Mouse (Mus musculus): ENCODE data around the gene Preb. TPM values are rescaled to one million over a fixed set of nuclear protein-coding genes. Genes with fewer than 3 reads are reported as not detected.
A peak's percentile ranks its signal among the peaks of the same experiment; 100 is the strongest.

The Preb gene
- polyA plus RNA-seq (2015; fragmentation: Nextera tagmentation; extraction: Ambion mirVana): 110 and 112 TPM in 2 replicates

GRCm38 (mm10) chr5:30959966-30960501 is at the start of gene Preb:
Gene Preb (minus strand): TSS chr5:30960361.
- Histone ChIP-seq H3K9ac (peak within 1 kb of the TSS; percentile 95), H3K36me3 (peaks cover 26% of the 10 kb centered on the region), H3K4me3 (peak within 1 kb of the TSS; percentile 87), H3K4me1 (replicated peaks) (peaks cover 24% of the 10 kb centered on the region), H3K4me2 (peak within 1 kb of the TSS; percentile 79), H3K27me3 (peaks cover 12% of the 10 kb centered on the region; the same call in 1 of the 2 replicates), H3K27ac (peak within 1 kb of the TSS; percentile 94), H3K9me3 (no peaks in the 10 kb centered on the region)
- ATAC-seq (ENCODE audit: low FRiP score): peak; percentile 97
- WGBS: under 1% methylated on average over 56 of the region's 56 CpGs

GRCm38 (mm10) chr5:31004184-31004583 is 44.0 kb upstream of the Preb start:
- 0 out of 2 replicates have a peak, but pooled peaks cover 2% of the 10 kb centered on the region for H3K4me1 ChIP-seq (replicated peaks)
- no peaks in the 10 kb centered on the region for H3K27me3 ChIP-seq
- no peak overlapping the region for H3K4me2 ChIP-seq
- no peak overlapping the region for H3K4me3 ChIP-seq
- peak; percentile 77 for ATAC-seq (ENCODE audit: low FRiP score)
- H3K9ac ChIP-seq: no peak overlapping the region; the same call in 1 of the 2 replicates
- H3K27ac ChIP-seq: no peak overlapping the region
- 8% methylated on average over 5 of the region's 5 CpGs for WGBS
- H3K36me3 ChIP-seq: no peaks in the 10 kb centered on the region
- no peaks in the 10 kb centered on the region for H3K9me3 ChIP-seq

GRCm38 (mm10) chr5:31001560-31001959 is 41.4 kb upstream of the Preb start:
- H3K9me3 ChIP-seq: no peaks in the 10 kb centered on the region

GRCm38 (mm10) chr5:31000993-31001392 is 40.8 kb upstream of the Preb start:
- Histone ChIP-seq H3K4me3 (no peak overlapping the region), H3K27me3 (no peaks in the 10 kb centered on the region), H3K9ac (no peak overlapping the region), H3K27ac (no peak overlapping the region), H3K4me2 (no peak overlapping the region), H3K4me1 (replicated peaks) (0 out of 2 replicates have a peak, but pooled peaks cover 2% of the 10 kb centered on the region), H3K9me3 (no peaks in the 10 kb centered on the region), H3K36me3 (no peaks in the 10 kb centered on the region)
- ATAC-seq (ENCODE audit: low FRiP score): no peak
- WGBS: 84% methylated on average over 2 of the region's 2 CpGs

More at GRCm38 (mm10) chr5:31001560-31001959, 41.4 kb upstream of the Preb start:
- Histone ChIP-seq H3K4me2 (no peak overlapping the region), H3K36me3 (no peaks in the 10 kb centered on the region), H3K4me1 (replicated peaks) (0 out of 2 replicates have a peak, but pooled peaks cover 2% of the 10 kb centered on the region), H3K27me3 (no peaks in the 10 kb centered on the region), H3K4me3 (no peak overlapping the region), H3K27ac (no peak overlapping the region), H3K9ac (no peak overlapping the region)
- ATAC-seq (ENCODE audit: low FRiP score): no peak
- WGBS: 80% methylated on average over 4 of the region's 4 CpGs

GRCm38 (mm10) chr5:31000122-31000521 is 40.0 kb upstream of the Preb start:
- ATAC-seq (ENCODE audit: low FRiP score): no peak

GRCm38 (mm10) chr5:30999324-30999723 is 39.2 kb upstream of the Preb start:
- H3K27ac ChIP-seq: no peak overlapping the region
- H3K9me3 ChIP-seq: no peaks in the 10 kb centered on the region
- H3K4me1 ChIP-seq (replicated peaks): 0 out of 2 replicates have a peak, but pooled peaks cover 2% of the 10 kb centered on the region
- no peak overlapping the region for H3K9ac ChIP-seq
- no peak for ATAC-seq (ENCODE audit: low FRiP score)
- 75% methylated on average over 5 of the region's 5 CpGs for WGBS
- no peaks in the 10 kb centered on the region for H3K36me3 ChIP-seq
- H3K4me3 ChIP-seq: no peak overlapping the region
- no peak overlapping the region for H3K4me2 ChIP-seq
- no peaks in the 10 kb centered on the region for H3K27me3 ChIP-seq

More at GRCm38 (mm10) chr5:31000122-31000521, 40.0 kb upstream of the Preb start:
- Histone ChIP-seq H3K4me1 (replicated peaks) (0 out of 2 replicates have a peak, but pooled peaks cover 2% of the 10 kb centered on the region), H3K36me3 (no peaks in the 10 kb centered on the region), H3K27me3 (no peaks in the 10 kb centered on the region), H3K4me3 (no peak overlapping the region), H3K27ac (no peak overlapping the region), H3K9me3 (no peaks in the 10 kb centered on the region), H3K9ac (no peak overlapping the region), H3K4me2 (no peak overlapping the region)
- WGBS: 81% methylated on average over 7 of the region's 7 CpGs

- no peaks in the 10 kb centered on the region for H3K4me1 ChIP-seq (replicated peaks)
- H3K9me3 ChIP-seq: no peaks in the 10 kb centered on the region
- no peak overlapping the region for H3K4me3 ChIP-seq
- no peak overlapping the region for H3K9ac ChIP-seq
- no peaks in the 10 kb centered on the region for H3K27me3 ChIP-seq
- no peak overlapping the region for H3K27ac ChIP-seq
- WGBS: 22% methylated on average over 5 of the region's 5 CpGs
- ATAC-seq (ENCODE audit: low FRiP score): no peak
- H3K4me2 ChIP-seq: no peak overlapping the region
- H3K36me3 ChIP-seq: no peaks in the 10 kb centered on the region
These were observed 38.1 kb upstream of the Preb start for GRCm38 (mm10) chr5:30998306-30998705.

GRCm38 (mm10) chr5:30994910-30995635 is 34.9 kb upstream of the Preb start:
- 76% methylated on average over 11 of the region's 11 CpGs for WGBS
- ATAC-seq (ENCODE audit: low FRiP score): no peak
- no peaks in the 10 kb centered on the region for H3K36me3 ChIP-seq
- no peaks in the 10 kb centered on the region for H3K4me1 ChIP-seq (replicated peaks)
- no peak overlapping the region for H3K27ac ChIP-seq
- no peaks in the 10 kb centered on the region for H3K9me3 ChIP-seq
- H3K27me3 ChIP-seq: no peaks in the 10 kb centered on the region
- no peak overlapping the region for H3K9ac ChIP-seq
- no peak overlapping the region for H3K4me3 ChIP-seq
- H3K4me2 ChIP-seq: no peak overlapping the region

GRCm38 (mm10) chr5:30994074-30994473 is 33.9 kb upstream of the Preb start:
- no peaks in the 10 kb centered on the region for H3K9me3 ChIP-seq
- no peaks in the 10 kb centered on the region for H3K36me3 ChIP-seq
- no peaks in the 10 kb centered on the region for H3K4me1 ChIP-seq (replicated peaks)
- no peak overlapping the region for H3K27ac ChIP-seq
- ATAC-seq (ENCODE audit: low FRiP score): no peak
- no peak overlapping the region for H3K4me2 ChIP-seq
- H3K4me3 ChIP-seq: no peak overlapping the region
- no peaks in the 10 kb centered on the region for H3K27me3 ChIP-seq
- no peak overlapping the region for H3K9ac ChIP-seq
- WGBS: 69% methylated on average over 3 of the region's 3 CpGs

- Histone ChIP-seq H3K9ac (no peak overlapping the region), H3K4me1 (replicated peaks) (no peaks in the 10 kb centered on the region), H3K36me3 (no peaks in the 10 kb centered on the region), H3K4me2 (no peak overlapping the region), H3K27me3 (no peaks in the 10 kb centered on the region), H3K27ac (no peak overlapping the region), H3K9me3 (no peaks in the 10 kb centered on the region), H3K4me3 (no peak overlapping the region)
- 76% methylated on average over 5 of the region's 5 CpGs for WGBS
- no peak for ATAC-seq (ENCODE audit: low FRiP score)
These were observed 33.0 kb upstream of the Preb start for GRCm38 (mm10) chr5:30992980-30993676.

GRCm38 (mm10) chr5:30982357-30982756 is 22.2 kb upstream of the Preb start:
- H3K4me3 ChIP-seq: no peak overlapping the region
- no peaks in the 10 kb centered on the region for H3K4me1 ChIP-seq (replicated peaks)
- no peaks in the 10 kb centered on the region for H3K27me3 ChIP-seq
- no peaks in the 10 kb centered on the region for H3K36me3 ChIP-seq
- WGBS: 21% methylated on average over 2 of the region's 2 CpGs
- H3K9me3 ChIP-seq: no peaks in the 10 kb centered on the region
- H3K27ac ChIP-seq: no peak overlapping the region
- H3K9ac ChIP-seq: no peak overlapping the region
- no peak for ATAC-seq (ENCODE audit: low FRiP score)
- H3K4me2 ChIP-seq: no peak overlapping the region

GRCm38 (mm10) chr5:30974870-30975656 is 14.9 kb upstream of the Preb start:
- no peak overlapping the region for H3K27ac ChIP-seq
- no peaks in the 10 kb centered on the region for H3K4me1 ChIP-seq (replicated peaks)
- no peak overlapping the region; the same call in 1 of the 2 replicates for H3K9ac ChIP-seq
- 70% methylated on average over 9 of the region's 9 CpGs for WGBS
- no peak for ATAC-seq (ENCODE audit: low FRiP score)
- no peaks in the 10 kb centered on the region for H3K9me3 ChIP-seq
- H3K36me3 ChIP-seq: no peaks in the 10 kb centered on the region
- H3K4me3 ChIP-seq: no peak overlapping the region
- no peak overlapping the region for H3K4me2 ChIP-seq
- no peaks in the 10 kb centered on the region for H3K27me3 ChIP-seq
